ENCODE assay signal across 21 mouse cellular contexts in genomic region chr2:93242166-93242565, GRCm38 (mm10). TPM values are rescaled to one million over a fixed set of nuclear protein-coding genes. Genes with fewer than 3 reads are reported as not detected.
DNase-seq lines count a peak whose midpoint lies in the region; TF ChIP-seq lines count a peak whose summit lies in the region.
"Had no signal": no experiment of that assay in that cellular context is flagged by ENCODE, and none has a peak within 500 bp of the region (broad histone marks: within the 10 kb centered on the region; RNA-seq: fewer than 3 reads in every experiment).

No protein-coding gene starts in this region.

- no peak overlapping the region for H3K27ac ChIP-seq in gastrocnemius, adult 2 months
- H3K27ac ChIP-seq: hindbrain, embryonic 12.5 days; layer of hippocampus, adult 2 months; midbrain, embryonic 15.5 days; neural tube, embryonic 15.5 days had no signal

- DNase-seq in gastrocnemius, adult 2 months = peak; percentile 54
- no peak for DNase-seq in gastrocnemius, postnatal 4 days (ENCODE audit: low spot score in 2 of 2)
- peak; percentile 70 for DNase-seq in brain, adult 2 months (ENCODE audit: low read depth, low spot score)
- peak; percentile 62 for DNase-seq in cerebellum, adult 8-10 months
- peak; percentile 65 for DNase-seq in skeletal muscle tissue, adult 2 months (ENCODE audit: low read depth, low spot score)
- no peak for DNase-seq in layer of hippocampus, postnatal 25 days (ENCODE audit: extremely low spot score in 1 of 2, low spot score in 1 of 2)
- no peak for DNase-seq in natural killer cell, adult 2 months (ENCODE audit: low spot score in 2 of 2)
- DNase-seq: forebrain, postnatal 0 days; heart, postnatal 10 days; kidney, adult 8-10 months; kidney, postnatal 14 days; left cerebral cortex, postnatal 4 days; liver; liver, postnatal 0 days; lung, postnatal 10 days; right cerebral cortex, postnatal 14 days had no signal

- H3K4me3 ChIP-seq in gastrocnemius, adult 2 months = no peak overlapping the region
- H3K4me3 ChIP-seq: hindbrain, embryonic 12.5 days; layer of hippocampus, adult 2 months; midbrain, embryonic 15.5 days; myocyte; neural tube, embryonic 15.5 days had no signal

- intact Hi-C loops in gastrocnemius, adult 2 months (cut with DNase I) = no loop called here

- TF ChIP-seq CTCF in gastrocnemius, adult 2 months (IDR thresholded peaks at IDR 0.05) = no peak

RNA-seq across cellular contexts. Expression of gene Trp53i11, which starts 54.8 kb away (rescaled TPM):
- total RNA-seq in gastrocnemius, adult 2 months (2021) = 1 to 10 TPM; 3.4 to 6.1 TPM
- total RNA-seq in gastrocnemius, postnatal 4 days (2021) = 10 to 100 TPM; 39.8 to 40.1 TPM
- 10 to 100 TPM; 73.9 to 75.7 TPM for total RNA-seq in layer of hippocampus, postnatal 25 days (2021)

Comparison
In these comparisons a context has a peak if more than half of its experiments do, and no peak if none do; other contexts are left out.
1. DNase-seq: peak in gastrocnemius, adult 2 months (single experiment), brain, adult 2 months (single experiment), cerebellum, adult 8-10 months (single experiment) and skeletal muscle tissue, adult 2 months (single experiment); none in gastrocnemius, postnatal 4 days (0 of 2), layer of hippocampus, postnatal 25 days (0 of 2) and natural killer cell, adult 2 months (0 of 2).
2. RNA of gene Trp53i11, which starts 54.8 kb away (total RNA-seq): 73.9 to 75.7 TPM in layer of hippocampus, postnatal 25 days and 39.8 to 40.1 TPM in gastrocnemius, postnatal 4 days; 3.4 to 6.1 TPM in gastrocnemius, adult 2 months; every median in the first group is over 4 times any median in the second.